In genomic region chr11:70646259-70646555, GRCm38 (mm10) we compare ENCODE assay signal across 8 mouse cellular contexts. TPM values are rescaled to one million over a fixed set of nuclear protein-coding genes. Genes with fewer than 3 reads are reported as not detected.
DNase-seq lines count a peak whose midpoint lies in the region; ATAC-seq lines count a peak whose summit lies in the region.

No protein-coding gene starts in this region.

- peak overlapping the region; percentile 95 for H3K27ac ChIP-seq in heart, embryonic 15.5 days
- H3K27ac ChIP-seq in intestine, embryonic 15.5 days: peak overlapping the region; percentile 87
- peak overlapping the region; percentile 66 for H3K27ac ChIP-seq in macrophage

- H3K79me2 ChIP-seq in macrophage (ENCODE audit: inconsistent target): peaks cover 59% of the 10 kb centered on the region

- peaks cover 32% of the 10 kb centered on the region for H3K36me3 ChIP-seq in heart, embryonic 15.5 days
- H3K36me3 ChIP-seq in intestine, embryonic 15.5 days: peaks cover 24% of the 10 kb centered on the region
- peaks cover 42% of the 10 kb centered on the region; the same call in 1 of the 2 replicates for H3K36me3 ChIP-seq in macrophage (ENCODE audit: inconsistent target)

- no peak for ATAC-seq in heart, embryonic 15.5 days (replicated peaks; ENCODE audit: insufficient number of reproducible peaks, insufficient read depth, low FRiP score, low read depth)
- ATAC-seq in intestine, embryonic 15.5 days: no peak; the same call in 1 of the 2 replicates

- peak overlapping the region; percentile 73 for H3K4me2 ChIP-seq in heart, embryonic 15.5 days
- peak overlapping the region; percentile 70 for H3K4me2 ChIP-seq in intestine, embryonic 15.5 days (replicated peaks)

- peak overlapping the region; percentile 83 for H3K9ac ChIP-seq in heart, embryonic 15.5 days
- H3K9ac ChIP-seq in intestine, embryonic 15.5 days: peak overlapping the region; percentile 85

- no peaks in the 10 kb centered on the region for H3K9me3 ChIP-seq in heart, embryonic 15.5 days (replicated peaks)
- no peaks in the 10 kb centered on the region for H3K9me3 ChIP-seq in intestine, embryonic 15.5 days

- H3K27me3 ChIP-seq in heart, embryonic 15.5 days: no peaks in the 10 kb centered on the region
- no peaks in the 10 kb centered on the region for H3K27me3 ChIP-seq in intestine, embryonic 15.5 days (replicated peaks)

- peaks cover 46% of the 10 kb centered on the region for H3K4me1 ChIP-seq in heart, embryonic 15.5 days (replicated peaks)
- H3K4me1 ChIP-seq in intestine, embryonic 15.5 days (replicated peaks): peaks cover 35% of the 10 kb centered on the region

- 15% methylated on average over 3 of the region's 3 CpGs for WGBS in heart, embryonic 15.5 days
- 24% methylated on average over 3 of the region's 3 CpGs for WGBS in intestine, embryonic 15.5 days
- WGBS in macrophage (ENCODE audit: missing documents): 21% methylated on average over 3 of the region's 3 CpGs

- DNase-seq in heart, adult 9 months (ENCODE audit: low spot score in 2 of 2): no peak
- DNase-seq in cerebellum, postnatal 14 days: peak; percentile 53 to 66
- DNase-seq in adrenal gland, postnatal 4 days (ENCODE audit: low spot score in 2 of 2): no peak
- no peak for DNase-seq in Muller cell, postnatal 12 days (ENCODE audit: inconsistent ontology term)
- DNase-seq in lung, postnatal 36 days: no peak

- peak overlapping the region; percentile 72 for H3K4me3 ChIP-seq in heart, embryonic 15.5 days
- H3K4me3 ChIP-seq in intestine, embryonic 15.5 days (replicated peaks): peak overlapping the region; percentile 66
- peak overlapping the region; percentile 81 for H3K4me3 ChIP-seq in macrophage (ENCODE audit: inconsistent target)

RNA-seq across cellular contexts. Expression of gene Rnf167, which starts 0.8 kb away (rescaled TPM):
- 75.1 and 81.2 TPM in 2 replicates for polyA plus RNA-seq in heart, embryonic 15.5 days (2015; fragmentation: Nextera tagmentation; extraction: Ambion mirVana)
- polyA plus RNA-seq in intestine, embryonic 15.5 days (2015; fragmentation: Nextera tagmentation; extraction: Ambion mirVana): 106 and 107 TPM in 2 replicates
- 100 to 1,000 TPM in 1 of 26 experiments, 10 to 100 TPM in 25; 27.7 to 110 (median 48.8) TPM for total RNA-seq in macrophage (2018; cell fraction: chromatin; rRNA removed)
- 10 to 100 TPM; 11.6 to 34.9 (median 20.6) TPM for total RNA-seq in macrophage (2018; cell fraction: cytosol; rRNA removed)
- 100 to 1,000 TPM in 1 of 26 experiments, 10 to 100 TPM in 25; 30.6 to 102 (median 46.4) TPM for total RNA-seq in macrophage (2018; cell fraction: nucleus; rRNA removed)
- 11.6 to 41.2 TPM (median 23.9 TPM) in 3 replicates for polyA plus RNA-seq in macrophage (2018)
- total RNA-seq in adrenal gland, postnatal 4 days (2021): 100 to 1,000 TPM; 100 to 106 TPM

RNA-seq across cellular contexts. Expression of gene Slc25a11, which starts 1.1 kb away (rescaled TPM):
- 279 TPM in 2 replicates for polyA plus RNA-seq in heart, embryonic 15.5 days (2015; fragmentation: Nextera tagmentation; extraction: Ambion mirVana)
- 171 and 180 TPM in 2 replicates for polyA plus RNA-seq in intestine, embryonic 15.5 days (2015; fragmentation: Nextera tagmentation; extraction: Ambion mirVana)
- total RNA-seq in macrophage (2018; cell fraction: chromatin; rRNA removed): 10 to 100 TPM; 17.7 to 93.2 (median 47.9) TPM
- total RNA-seq in macrophage (2018; cell fraction: cytosol; rRNA removed): 100 to 1,000 TPM in 20 of 26 experiments, 10 to 100 TPM in 6; 79.4 to 138 (median 112) TPM
- 100 to 1,000 TPM in 1 of 26 experiments, 10 to 100 TPM in 25; 31.5 to 107 (median 56.9) TPM for total RNA-seq in macrophage (2018; cell fraction: nucleus; rRNA removed)
- polyA plus RNA-seq in macrophage (2018): 53.0 to 112 TPM (median 103 TPM) in 3 replicates
- 100 to 1,000 TPM; 153 TPM for total RNA-seq in adrenal gland, postnatal 4 days (2021)

RNA-seq across cellular contexts. Expression of gene Gp1ba, which starts 7.3 kb away (rescaled TPM):
- 0.62 and 0.67 TPM in 2 replicates for polyA plus RNA-seq in heart, embryonic 15.5 days (2015; fragmentation: Nextera tagmentation; extraction: Ambion mirVana)
- polyA plus RNA-seq in intestine, embryonic 15.5 days (2015; fragmentation: Nextera tagmentation; extraction: Ambion mirVana): 0.21 and 0.24 TPM in 2 replicates
- 1 to 10 TPM in 1 of 26 experiments, under 1 TPM in 5, not detected in 20; 0.21 to 1.0 (median 0.38) TPM for total RNA-seq in macrophage (2018; cell fraction: chromatin; rRNA removed)
- under 1 TPM in 16 of 26 experiments, not detected in 10; 0.03 to 0.30 (median 0.12) TPM for total RNA-seq in macrophage (2018; cell fraction: cytosol; rRNA removed)
- total RNA-seq in macrophage (2018; cell fraction: nucleus; rRNA removed): under 1 TPM in 11 of 26 experiments, not detected in 15; 0.18 to 0.55 (median 0.30) TPM
- polyA plus RNA-seq in macrophage (2018): 0.09 to 2.0 TPM (median 0.28 TPM) in 3 replicates
- 1 to 10 TPM in 1 of 2 experiments, under 1 TPM in 1; 0.28 to 1.2 TPM for total RNA-seq in adrenal gland, postnatal 4 days (2021)

RNA-seq across cellular contexts. Expression of gene Pfn1, which starts 8.2 kb away (rescaled TPM):
- 1,318 and 1,359 TPM in 2 replicates for polyA plus RNA-seq in heart, embryonic 15.5 days (2015; fragmentation: Nextera tagmentation; extraction: Ambion mirVana)
- 2,127 and 2,325 TPM in 2 replicates for polyA plus RNA-seq in intestine, embryonic 15.5 days (2015; fragmentation: Nextera tagmentation; extraction: Ambion mirVana)
- 100 to 1,000 TPM; 113 to 507 (median 279) TPM for total RNA-seq in macrophage (2018; cell fraction: chromatin; rRNA removed)
- total RNA-seq in macrophage (2018; cell fraction: cytosol; rRNA removed): 1,000 to 10,000 TPM; 1,533 to 2,376 (median 1,898) TPM
- total RNA-seq in macrophage (2018; cell fraction: nucleus; rRNA removed): 1,000 to 10,000 TPM in 1 of 26 experiments, 100 to 1,000 TPM in 25; 314 to 1,343 (median 755) TPM
- 1,563 to 2,873 TPM (median 2,872 TPM) in 3 replicates for polyA plus RNA-seq in macrophage (2018)
- 100 to 1,000 TPM; 804 to 830 TPM for total RNA-seq in adrenal gland, postnatal 4 days (2021)

RNA-seq across cellular contexts. Expression of gene Eno3, which starts 10.8 kb away (rescaled TPM):
- polyA plus RNA-seq in heart, embryonic 15.5 days (2015; fragmentation: Nextera tagmentation; extraction: Ambion mirVana): 389 and 492 TPM in 2 replicates
- 12.1 and 15.6 TPM in 2 replicates for polyA plus RNA-seq in intestine, embryonic 15.5 days (2015; fragmentation: Nextera tagmentation; extraction: Ambion mirVana)
- 10 to 100 TPM in 19 of 26 experiments, 1 to 10 TPM in 7; 3.6 to 24.3 (median 14.3) TPM for total RNA-seq in macrophage (2018; cell fraction: chromatin; rRNA removed)
- total RNA-seq in macrophage (2018; cell fraction: cytosol; rRNA removed): 1 to 10 TPM; 2.5 to 4.6 (median 3.9) TPM
- 10 to 100 TPM in 6 of 26 experiments, 1 to 10 TPM in 20; 3.0 to 16.2 (median 7.7) TPM for total RNA-seq in macrophage (2018; cell fraction: nucleus; rRNA removed)
- polyA plus RNA-seq in macrophage (2018): 3.0 to 5.4 TPM (median 4.8 TPM) in 3 replicates
- 100 to 1,000 TPM in 1 of 2 experiments, 10 to 100 TPM in 1; 72.6 to 112 TPM for total RNA-seq in adrenal gland, postnatal 4 days (2021)

Comparison
In these comparisons a context has a peak if more than half of its experiments do, and no peak if none do; other contexts are left out.
1. DNase-seq: peak in cerebellum, postnatal 14 days (2 of 2); none in heart, adult 9 months (0 of 2), adrenal gland, postnatal 4 days (0 of 2), Muller cell, postnatal 12 days (single experiment) and lung, postnatal 36 days (single experiment).
2. Peak in every context shown above with its lines, with median percentiles within 50 percentile points of each other: H3K27ac ChIP-seq and H3K4me3 ChIP-seq.